Mouse (Mus musculus): ENCODE data around the gene Mroh8. TPM values are rescaled to one million over a fixed set of nuclear protein-coding genes. Genes with fewer than 3 reads are reported as not detected.
"Not testable (repeated sequence)": the region's sequence is repeated elsewhere in the genome, so short reads cannot be mapped to it uniquely, and the experiment has no call there.

Gene Mroh8
- total RNA-seq, 1 experiment from 2014 or later: not detected

- no peak for ATAC-seq (ENCODE audit: extremely low read depth, insufficient number of reproducible peaks, low FRiP score, poor library complexity, severe bottlenecking)
These were observed 16.8 kb upstream of the Mroh8 start for GRCm38 (mm10) chr2:157296105-157296689.

GRCm38 (mm10) chr2:157292093-157292492 is 12.7 kb upstream of the Mroh8 start:
- no peak; the same call in 1 of the 2 replicates for ATAC-seq (ENCODE audit: extremely low read depth, insufficient number of reproducible peaks, low FRiP score, poor library complexity, severe bottlenecking)

- ATAC-seq (ENCODE audit: extremely low read depth, insufficient number of reproducible peaks, low FRiP score, poor library complexity, severe bottlenecking): no peak
These were observed 9.6 kb upstream of the Mroh8 start for GRCm38 (mm10) chr2:157288996-157289395.

GRCm38 (mm10) chr2:157287542-157287941 is 8.2 kb upstream of the Mroh8 start:
- ATAC-seq (ENCODE audit: extremely low read depth, insufficient number of reproducible peaks, low FRiP score, poor library complexity, severe bottlenecking): peak; percentile 27; the same call in 1 of the 2 replicates

- no peak for ATAC-seq (ENCODE audit: extremely low read depth, insufficient number of reproducible peaks, low FRiP score, poor library complexity, severe bottlenecking)
These were observed 4.0 kb upstream of the Mroh8 start for GRCm38 (mm10) chr2:157283321-157283720.

GRCm38 (mm10) chr2:157278717-157279415 is 483 bp downstream of the Mroh8 start, which contains the start of gene Rpn2:
TSS of gene Rpn2 (plus strand) at chr2:157279017.
- ATAC-seq (ENCODE audit: extremely low read depth, insufficient number of reproducible peaks, low FRiP score, poor library complexity, severe bottlenecking): peak; percentile 98

GRCm38 (mm10) chr2:157263832-157264231 is 15.5 kb downstream of the Mroh8 start:
- no peak for ATAC-seq (ENCODE audit: extremely low read depth, insufficient number of reproducible peaks, low FRiP score, poor library complexity, severe bottlenecking)

GRCm38 (mm10) chr2:157263101-157263500 is 16.2 kb downstream of the Mroh8 start:
- no peak for ATAC-seq (ENCODE audit: extremely low read depth, insufficient number of reproducible peaks, low FRiP score, poor library complexity, severe bottlenecking)

GRCm38 (mm10) chr2:157262506-157262905 is 16.8 kb downstream of the Mroh8 start:
- ATAC-seq (ENCODE audit: extremely low read depth, insufficient number of reproducible peaks, low FRiP score, poor library complexity, severe bottlenecking): no peak

GRCm38 (mm10) chr2:157261930-157262329 is 17.4 kb downstream of the Mroh8 start:
- ATAC-seq (ENCODE audit: extremely low read depth, insufficient number of reproducible peaks, low FRiP score, poor library complexity, severe bottlenecking): no peak

GRCm38 (mm10) chr2:157259720-157260119 is 19.6 kb downstream of the Mroh8 start:
- ATAC-seq (ENCODE audit: extremely low read depth, insufficient number of reproducible peaks, low FRiP score, poor library complexity, severe bottlenecking): peak; percentile 73

GRCm38 (mm10) chr2:157248111-157248510 is 31.2 kb downstream of the Mroh8 start:
- no peak for ATAC-seq (ENCODE audit: extremely low read depth, insufficient number of reproducible peaks, low FRiP score, poor library complexity, severe bottlenecking)

- ATAC-seq (ENCODE audit: extremely low read depth, insufficient number of reproducible peaks, low FRiP score, poor library complexity, severe bottlenecking): no peak
These were observed 33.7 kb downstream of the Mroh8 start for GRCm38 (mm10) chr2:157245603-157246002.

- ATAC-seq (ENCODE audit: extremely low read depth, insufficient number of reproducible peaks, low FRiP score, poor library complexity, severe bottlenecking): no peak
These were observed 34.3 kb downstream of the Mroh8 start for GRCm38 (mm10) chr2:157245001-157245400.

GRCm38 (mm10) chr2:157235946-157236345 is 43.4 kb downstream of the Mroh8 start:
- ATAC-seq (ENCODE audit: extremely low read depth, insufficient number of reproducible peaks, low FRiP score, poor library complexity, severe bottlenecking): no peak

- not testable (repeated sequence) for ATAC-seq (ENCODE audit: extremely low read depth, insufficient number of reproducible peaks, low FRiP score, poor library complexity, severe bottlenecking)
These were observed 57.4 kb downstream of the Mroh8 start for GRCm38 (mm10) chr2:157221916-157222315.

- no peak for ATAC-seq (ENCODE audit: extremely low read depth, insufficient number of reproducible peaks, low FRiP score, poor library complexity, severe bottlenecking)
These were observed 59.2 kb downstream of the Mroh8 start for GRCm38 (mm10) chr2:157220108-157220507.

GRCm38 (mm10) chr2:157211731-157212130 is 67.6 kb downstream of the Mroh8 start:
- no peak for ATAC-seq (ENCODE audit: extremely low read depth, insufficient number of reproducible peaks, low FRiP score, poor library complexity, severe bottlenecking)

GRCm38 (mm10) chr2:157204366-157205218 is 74.8 kb downstream of the Mroh8 start, which contains the start of gene Rbl1:
TSS of gene Rbl1 (minus strand) at chr2:157204534.
- ATAC-seq (ENCODE audit: extremely low read depth, insufficient number of reproducible peaks, low FRiP score, poor library complexity, severe bottlenecking): peak; percentile 71

Data from neutrophil, adult 5-6 weeks (primary cell).